Mouse (Mus musculus) adrenal gland, postnatal 14 days (tissue): ENCODE data around the gene Gm17268. TPM values are rescaled to one million over a fixed set of nuclear protein-coding genes. Genes with fewer than 3 reads are reported as not detected.

ENCODE experiments used
- total RNA-seq: library from RNA; stranded (reverse); gene quantifications from 2 replicates; pipeline ENCODE4 v1.2.3, GENCODE M21; 2021

The Gm17268 gene
- total RNA-seq, 1 experiment from 2014 or later: not detected

Other genes with a start within 250 kb of the Gm17268 start
- gene 5530401A14Rik, start 177.9 kb downstream of the Gm17268 start, total RNA-seq: not detected in 2 replicates
- 1.7 and 2.7 TPM in 2 replicates for gene Asic2, start 70.1 kb downstream of the Gm17268 start, total RNA-seq
- 1.4 and 1.9 TPM in 2 replicates for gene Ccl2, start 3.0 kb downstream of the Gm17268 start, total RNA-seq
- gene Ccl7, start 7.2 kb upstream of the Gm17268 start, total RNA-seq: not detected in 2 replicates
- 5.1 and 7.8 TPM in 2 replicates for gene Ccl11, start 19.3 kb upstream of the Gm17268 start, total RNA-seq
- 1.1 TPM in 1 of 2 replicates, not detected in the other for gene Ccl12, start 63.3 kb upstream of the Gm17268 start, total RNA-seq
- gene Ccl8, start 76.6 kb upstream of the Gm17268 start, total RNA-seq: not detected in 2 replicates